Mouse (Mus musculus): ENCODE measurements around the gene Lrba. TPM values are rescaled to one million over a fixed set of nuclear protein-coding genes. Genes with fewer than 3 reads are reported as not detected.

The Lrba gene
- polyA plus RNA-seq, 1 experiment from 2014 or later: 4.1 TPM

GRCm38 (mm10) chr3:86807750-86808467 is 583.4 kb downstream of the Lrba start:
- 74% methylated on average over 14 of the region's 14 CpGs for WGBS (ENCODE audit: insufficient replicate concordance)
- no peak for ATAC-seq (replicated peaks; ENCODE audit: insufficient number of reproducible peaks, low FRiP score, low TSS enrichment)

GRCm38 (mm10) chr3:86809199-86809598 is 584.7 kb downstream of the Lrba start:
- Histone ChIP-seq H3K36me3 (ENCODE audit: control insufficient read depth, insufficient read depth, low read length) (no peaks in the 10 kb centered on the region), H3K4me2 (no peak overlapping the region), H3K27ac (ENCODE audit: low read depth, low read length) (no peak overlapping the region), H3K9me3 (replicated peaks; ENCODE audit: control insufficient read depth, low read length) (no peaks in the 10 kb centered on the region), H3K4me1 (ENCODE audit: control insufficient read depth, insufficient read depth, low read length) (peaks cover 5% of the 10 kb centered on the region), H3K9ac (ENCODE audit: low read depth, low read length) (no peak overlapping the region), H3K4me3 (ENCODE audit: low read depth, low read length) (no peak overlapping the region), H3K27me3 (ENCODE audit: control insufficient read depth, insufficient read depth, low read length) (no peaks in the 10 kb centered on the region)
- ATAC-seq (replicated peaks; ENCODE audit: insufficient number of reproducible peaks, low FRiP score, low TSS enrichment): no peak
- 81% methylated on average over 9 of the region's 9 CpGs for WGBS (ENCODE audit: insufficient replicate concordance)

More at GRCm38 (mm10) chr3:86807750-86808467, 583.4 kb downstream of the Lrba start:
- Histone ChIP-seq H3K27ac (ENCODE audit: low read depth, low read length) (no peak overlapping the region), H3K27me3 (ENCODE audit: control insufficient read depth, insufficient read depth, low read length) (no peaks in the 10 kb centered on the region), H3K36me3 (ENCODE audit: control insufficient read depth, insufficient read depth, low read length) (no peaks in the 10 kb centered on the region), H3K4me3 (ENCODE audit: low read depth, low read length) (no peak overlapping the region), H3K9me3 (replicated peaks; ENCODE audit: control insufficient read depth, low read length) (no peaks in the 10 kb centered on the region), H3K4me2 (no peak overlapping the region), H3K9ac (ENCODE audit: low read depth, low read length) (no peak overlapping the region), H3K4me1 (ENCODE audit: control insufficient read depth, insufficient read depth, low read length) (peaks cover 7% of the 10 kb centered on the region)

GRCm38 (mm10) chr3:86809646-86810045 is 585.2 kb downstream of the Lrba start:
- Histone ChIP-seq H3K27ac (ENCODE audit: low read depth, low read length) (no peak overlapping the region), H3K4me1 (ENCODE audit: control insufficient read depth, insufficient read depth, low read length) (peaks cover under 1% of the 10 kb centered on the region; the same call in 1 of the 2 replicates), H3K9me3 (replicated peaks; ENCODE audit: control insufficient read depth, low read length) (no peaks in the 10 kb centered on the region), H3K4me2 (no peak overlapping the region), H3K27me3 (ENCODE audit: control insufficient read depth, insufficient read depth, low read length) (no peaks in the 10 kb centered on the region), H3K36me3 (ENCODE audit: control insufficient read depth, insufficient read depth, low read length) (no peaks in the 10 kb centered on the region), H3K9ac (ENCODE audit: low read depth, low read length) (no peak overlapping the region), H3K4me3 (ENCODE audit: low read depth, low read length) (no peak overlapping the region)
- no peak for ATAC-seq (replicated peaks; ENCODE audit: insufficient number of reproducible peaks, low FRiP score, low TSS enrichment)
- WGBS (ENCODE audit: insufficient replicate concordance): 43% methylated on average over 2 of the region's 2 CpGs

- H3K27ac ChIP-seq (ENCODE audit: low read depth, low read length): no peak overlapping the region
- no peak overlapping the region for H3K4me2 ChIP-seq
- no peak for ATAC-seq (replicated peaks; ENCODE audit: insufficient number of reproducible peaks, low FRiP score, low TSS enrichment)
- 79% methylated on average over 5 of the region's 5 CpGs for WGBS (ENCODE audit: insufficient replicate concordance)
- H3K9me3 ChIP-seq (replicated peaks; ENCODE audit: control insufficient read depth, low read length): no peaks in the 10 kb centered on the region
- H3K36me3 ChIP-seq (ENCODE audit: control insufficient read depth, insufficient read depth, low read length): no peaks in the 10 kb centered on the region
- H3K9ac ChIP-seq (ENCODE audit: low read depth, low read length): no peak overlapping the region
- H3K4me1 ChIP-seq (ENCODE audit: control insufficient read depth, insufficient read depth, low read length): no peaks in the 10 kb centered on the region
- H3K4me3 ChIP-seq (ENCODE audit: low read depth, low read length): no peak overlapping the region
- no peaks in the 10 kb centered on the region for H3K27me3 ChIP-seq (ENCODE audit: control insufficient read depth, insufficient read depth, low read length)
These were observed 586.4 kb downstream of the Lrba start for GRCm38 (mm10) chr3:86810908-86811307.

- 13% methylated on average over 3 of the region's 3 CpGs for WGBS (ENCODE audit: insufficient replicate concordance)
- Histone ChIP-seq H3K36me3 (ENCODE audit: control insufficient read depth, insufficient read depth, low read length) (no peaks in the 10 kb centered on the region), H3K9ac (ENCODE audit: low read depth, low read length) (no peak overlapping the region), H3K9me3 (replicated peaks; ENCODE audit: control insufficient read depth, low read length) (no peaks in the 10 kb centered on the region), H3K27ac (ENCODE audit: low read depth, low read length) (no peak overlapping the region), H3K4me3 (ENCODE audit: low read depth, low read length) (no peak overlapping the region), H3K4me1 (ENCODE audit: control insufficient read depth, insufficient read depth, low read length) (no peaks in the 10 kb centered on the region), H3K27me3 (ENCODE audit: control insufficient read depth, insufficient read depth, low read length) (no peaks in the 10 kb centered on the region), H3K4me2 (no peak overlapping the region)
- peak; percentile 79 for ATAC-seq (replicated peaks; ENCODE audit: insufficient number of reproducible peaks, low FRiP score, low TSS enrichment)
These were observed 588.2 kb downstream of the Lrba start for GRCm38 (mm10) chr3:86812689-86813088.

- Histone ChIP-seq H3K4me3 (ENCODE audit: low read depth, low read length) (no peak overlapping the region), H3K9me3 (replicated peaks; ENCODE audit: control insufficient read depth, low read length) (no peaks in the 10 kb centered on the region), H3K27me3 (ENCODE audit: control insufficient read depth, insufficient read depth, low read length) (no peaks in the 10 kb centered on the region), H3K27ac (ENCODE audit: low read depth, low read length) (no peak overlapping the region), H3K9ac (ENCODE audit: low read depth, low read length) (no peak overlapping the region), H3K4me1 (ENCODE audit: control insufficient read depth, insufficient read depth, low read length) (no peaks in the 10 kb centered on the region), H3K36me3 (ENCODE audit: control insufficient read depth, insufficient read depth, low read length) (no peaks in the 10 kb centered on the region), H3K4me2 (no peak overlapping the region)
- WGBS (ENCODE audit: insufficient replicate concordance): 81% methylated on average over 13 of the region's 13 CpGs
- ATAC-seq (replicated peaks; ENCODE audit: insufficient number of reproducible peaks, low FRiP score, low TSS enrichment): no peak
These were observed 593.6 kb downstream of the Lrba start for GRCm38 (mm10) chr3:86818001-86818585.

GRCm38 (mm10) chr3:86819372-86819771 is 594.9 kb downstream of the Lrba start:
- Histone ChIP-seq H3K27me3 (ENCODE audit: control insufficient read depth, insufficient read depth, low read length) (no peaks in the 10 kb centered on the region), H3K4me3 (ENCODE audit: low read depth, low read length) (no peak overlapping the region), H3K36me3 (ENCODE audit: control insufficient read depth, insufficient read depth, low read length) (no peaks in the 10 kb centered on the region), H3K4me1 (ENCODE audit: control insufficient read depth, insufficient read depth, low read length) (no peaks in the 10 kb centered on the region), H3K27ac (ENCODE audit: low read depth, low read length) (no peak overlapping the region), H3K9ac (ENCODE audit: low read depth, low read length) (no peak overlapping the region), H3K9me3 (replicated peaks; ENCODE audit: control insufficient read depth, low read length) (no peaks in the 10 kb centered on the region), H3K4me2 (no peak overlapping the region)
- no peak for ATAC-seq (replicated peaks; ENCODE audit: insufficient number of reproducible peaks, low FRiP score, low TSS enrichment)
- WGBS (ENCODE audit: insufficient replicate concordance): 93% methylated on average over 6 of the region's 6 CpGs

GRCm38 (mm10) chr3:86820344-86820743 is 595.9 kb downstream of the Lrba start:
- no peaks in the 10 kb centered on the region for H3K27me3 ChIP-seq (ENCODE audit: control insufficient read depth, insufficient read depth, low read length)
- no peak overlapping the region for H3K4me2 ChIP-seq
- H3K9me3 ChIP-seq (replicated peaks; ENCODE audit: control insufficient read depth, low read length): no peaks in the 10 kb centered on the region
- H3K4me1 ChIP-seq (ENCODE audit: control insufficient read depth, insufficient read depth, low read length): no peaks in the 10 kb centered on the region
- H3K27ac ChIP-seq (ENCODE audit: low read depth, low read length): no peak overlapping the region
- no peaks in the 10 kb centered on the region for H3K36me3 ChIP-seq (ENCODE audit: control insufficient read depth, insufficient read depth, low read length)
- H3K9ac ChIP-seq (ENCODE audit: low read depth, low read length): no peak overlapping the region
- ATAC-seq (replicated peaks; ENCODE audit: insufficient number of reproducible peaks, low FRiP score, low TSS enrichment): no peak
- no peak overlapping the region for H3K4me3 ChIP-seq (ENCODE audit: low read depth, low read length)
- 38% methylated on average over 10 of the region's 10 CpGs for WGBS (ENCODE audit: insufficient replicate concordance)

GRCm38 (mm10) chr3:86821383-86821782 is 596.9 kb downstream of the Lrba start:
- Histone ChIP-seq H3K9me3 (replicated peaks; ENCODE audit: control insufficient read depth, low read length) (no peaks in the 10 kb centered on the region), H3K4me1 (ENCODE audit: control insufficient read depth, insufficient read depth, low read length) (no peaks in the 10 kb centered on the region), H3K4me2 (no peak overlapping the region), H3K4me3 (ENCODE audit: low read depth, low read length) (no peak overlapping the region), H3K27ac (ENCODE audit: low read depth, low read length) (no peak overlapping the region), H3K27me3 (ENCODE audit: control insufficient read depth, insufficient read depth, low read length) (no peaks in the 10 kb centered on the region), H3K36me3 (ENCODE audit: control insufficient read depth, insufficient read depth, low read length) (no peaks in the 10 kb centered on the region), H3K9ac (ENCODE audit: low read depth, low read length) (no peak overlapping the region)
- no peak for ATAC-seq (replicated peaks; ENCODE audit: insufficient number of reproducible peaks, low FRiP score, low TSS enrichment)
- 66% methylated on average over 3 of the region's 3 CpGs for WGBS (ENCODE audit: insufficient replicate concordance)

All from heart, embryonic 11.5 days (tissue).